Mouse (Mus musculus) kidney, embryonic 14.5 days (tissue): ENCODE measurements around the gene Baz2b. TPM values are rescaled to one million over a fixed set of nuclear protein-coding genes. Genes with fewer than 3 reads are reported as not detected.

Experiments
- polyA plus RNA-seq: library from polyadenylated mRNA; unstranded; fragments of >200 nt; fragmentation: Nextera tagmentation; extraction: Ambion mirVana; gene quantifications from 2 replicates; pipeline ENCODE4 v1.2.1, GENCODE M21; 2014

Gene Baz2b
- polyA plus RNA-seq, 1 experiment from 2014 or later: 70.4 TPM

Other genes with a start within 250 kb of the Baz2b start
- 52.6 and 81.2 TPM in 2 replicates for gene March7, start within 50 bp of the Baz2b start, polyA plus RNA-seq
- gene Cd302, start 74.6 kb upstream of the Baz2b start, polyA plus RNA-seq: 51.1 and 62.4 TPM in 2 replicates
- 1.8 and 4.5 TPM in 2 replicates for gene Ly75, start 173.5 kb upstream of the Baz2b start, polyA plus RNA-seq